14 mouse cellular contexts compared by ENCODE assay signal in the genomic region with DNA sequence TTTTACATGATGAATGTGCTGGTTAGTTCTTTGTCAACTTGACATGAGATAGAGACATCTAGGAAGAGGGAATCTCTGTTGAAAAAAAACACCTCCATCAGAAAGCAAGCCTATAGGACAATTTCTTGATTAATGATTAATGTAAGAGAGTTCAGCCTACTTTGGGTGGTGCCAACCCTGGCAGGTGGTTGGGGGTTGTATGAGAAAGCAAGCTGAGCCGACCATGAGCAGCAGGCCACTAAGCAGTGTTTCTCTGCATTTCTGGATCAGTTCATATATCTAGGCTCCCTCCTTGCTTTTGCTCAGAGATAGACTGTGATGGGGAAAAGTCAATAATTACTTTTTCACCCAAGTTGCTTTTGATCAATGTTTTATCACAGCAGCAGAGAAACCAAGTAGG. TPM values are rescaled to one million over a fixed set of nuclear protein-coding genes. Genes with fewer than 3 reads are reported as not detected.
"Had no signal": no experiment of that assay in that cellular context is flagged by ENCODE, and none has a peak within 500 bp of the region (broad histone marks: within the 10 kb centered on the region; RNA-seq: fewer than 3 reads in every experiment).

No protein-coding gene starts in this region.

- H3K4me2 ChIP-seq: liver, embryonic 13.5 days; midbrain, embryonic 15.5 days; neural tube, embryonic 13.5 days had no signal

- DNase-seq: kidney, adult 9 months; kidney, postnatal 25 days; liver, embryonic 13.5 days; lung, adult 2 months; lung, postnatal 36 days; retina, postnatal 1 day had no signal

- H3K9me3 ChIP-seq: limb, embryonic 10.5 days; liver, embryonic 13.5 days; midbrain, embryonic 10.5 days; midbrain, embryonic 15.5 days; neural tube, embryonic 13.5 days had no signal

- H3K9ac ChIP-seq: liver, embryonic 13.5 days; midbrain, embryonic 15.5 days; neural tube, embryonic 13.5 days had no signal

- H3K4me3 ChIP-seq: left cerebral cortex, adult 2 months; limb, embryonic 10.5 days; liver, embryonic 13.5 days; midbrain, embryonic 10.5 days; midbrain, embryonic 15.5 days; neural tube, embryonic 13.5 days had no signal

- ATAC-seq: hindbrain, embryonic 16.5 days; inflammation-experienced regulatory T-cells, adult 6 months; lung, postnatal 0 days; midbrain, embryonic 15.5 days had no signal

- H3K4me1 ChIP-seq: limb, embryonic 10.5 days; liver, embryonic 13.5 days; midbrain, embryonic 10.5 days; midbrain, embryonic 15.5 days; neural tube, embryonic 13.5 days had no signal

- H3K36me3 ChIP-seq: limb, embryonic 10.5 days; liver, embryonic 13.5 days; midbrain, embryonic 10.5 days; midbrain, embryonic 15.5 days; neural tube, embryonic 13.5 days had no signal

- H3K27me3 ChIP-seq: liver, embryonic 13.5 days; midbrain, embryonic 15.5 days; neural tube, embryonic 13.5 days had no signal

- H3K27ac ChIP-seq: left cerebral cortex, adult 2 months; limb, embryonic 10.5 days; liver, embryonic 13.5 days; midbrain, embryonic 10.5 days; midbrain, embryonic 15.5 days; neural tube, embryonic 13.5 days had no signal

RNA-seq across cellular contexts. Expression of gene Clec2d, which starts 23.9 kb away (rescaled TPM):
- polyA plus RNA-seq: limb, embryonic 10.5 days; midbrain, embryonic 10.5 days; midbrain, embryonic 15.5 days; neural tube, embryonic 13.5 days had no signal
